Mouse (Mus musculus): ENCODE results near the gene Spdye4c. TPM values are rescaled to one million over a fixed set of nuclear protein-coding genes. Genes with fewer than 3 reads are reported as not detected.

Gene Spdye4c
- polyA plus RNA-seq, 1 experiment from 2014 or later, result not detected

DNA sequence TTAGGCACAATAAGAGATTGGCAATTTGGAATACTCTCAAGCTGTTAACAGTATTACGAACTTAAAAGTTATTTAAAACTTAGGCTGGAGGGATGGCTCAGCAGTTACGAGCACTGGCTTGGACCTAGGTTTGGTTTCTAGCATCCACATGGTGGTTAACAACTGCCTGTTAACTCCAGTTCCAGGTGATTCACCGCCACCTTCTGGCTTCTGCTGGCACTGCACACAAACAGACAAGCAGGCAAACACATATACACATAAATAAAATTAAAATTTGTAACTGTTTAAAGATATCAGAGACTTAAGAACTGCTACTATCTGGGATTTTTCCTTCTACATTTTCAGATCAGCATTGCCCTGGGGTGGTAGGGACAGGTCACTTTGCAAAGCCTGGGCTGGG lies 26.8 kb upstream of the Spdye4c start:
- Histone ChIP-seq H3K4me2 (no peak overlapping the region), H3K9ac (no peak overlapping the region), H3K9me3 (no peaks in the 10 kb centered on the region), H3K36me3 (no peaks in the 10 kb centered on the region), H3K4me3 (replicated peaks) (no peak overlapping the region), H3K4me1 (peaks cover 13% of the 10 kb centered on the region; the same call in 1 of the 2 replicates), H3K27me3 (replicated peaks) (no peaks in the 10 kb centered on the region), H3K27ac (no peak overlapping the region)
- WGBS, result 88% methylated on average over 3 of the region's 3 CpGs
- no peak for ATAC-seq (ENCODE audit: insufficient read depth, low FRiP score, low read depth)

DNA sequence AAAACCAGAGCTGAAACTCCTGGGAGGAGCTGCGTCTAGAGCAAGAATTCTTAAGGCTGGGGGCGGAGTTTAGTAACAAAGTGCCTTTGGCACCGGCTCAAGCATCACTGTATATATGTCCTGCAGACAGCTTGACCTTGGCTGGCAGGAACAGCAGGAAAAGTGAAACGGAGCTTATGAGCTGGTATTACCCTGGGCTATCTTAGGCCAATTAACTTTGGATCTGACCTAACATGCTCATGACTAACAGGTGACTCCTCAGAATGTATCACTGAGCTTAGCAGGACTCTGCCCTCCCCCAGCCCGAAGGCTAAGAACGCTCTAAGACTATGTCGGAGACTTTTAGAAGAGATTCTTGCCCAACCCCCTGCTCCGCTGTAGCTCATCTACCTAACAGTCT lies 25.1 kb upstream of the Spdye4c start:
- Histone ChIP-seq H3K9me3 (no peaks in the 10 kb centered on the region), H3K27me3 (replicated peaks) (no peaks in the 10 kb centered on the region), H3K9ac (no peak overlapping the region), H3K4me3 (replicated peaks) (no peak overlapping the region), H3K4me1 (peaks cover 13% of the 10 kb centered on the region; the same call in 1 of the 2 replicates), H3K4me2 (no peak overlapping the region), H3K27ac (no peak overlapping the region), H3K36me3 (no peaks in the 10 kb centered on the region)
- peak; percentile 70; the same call in 1 of the 2 replicates for ATAC-seq (ENCODE audit: insufficient read depth, low FRiP score, low read depth)
- WGBS, result 37% methylated on average over 8 of the region's 8 CpGs

DNA sequence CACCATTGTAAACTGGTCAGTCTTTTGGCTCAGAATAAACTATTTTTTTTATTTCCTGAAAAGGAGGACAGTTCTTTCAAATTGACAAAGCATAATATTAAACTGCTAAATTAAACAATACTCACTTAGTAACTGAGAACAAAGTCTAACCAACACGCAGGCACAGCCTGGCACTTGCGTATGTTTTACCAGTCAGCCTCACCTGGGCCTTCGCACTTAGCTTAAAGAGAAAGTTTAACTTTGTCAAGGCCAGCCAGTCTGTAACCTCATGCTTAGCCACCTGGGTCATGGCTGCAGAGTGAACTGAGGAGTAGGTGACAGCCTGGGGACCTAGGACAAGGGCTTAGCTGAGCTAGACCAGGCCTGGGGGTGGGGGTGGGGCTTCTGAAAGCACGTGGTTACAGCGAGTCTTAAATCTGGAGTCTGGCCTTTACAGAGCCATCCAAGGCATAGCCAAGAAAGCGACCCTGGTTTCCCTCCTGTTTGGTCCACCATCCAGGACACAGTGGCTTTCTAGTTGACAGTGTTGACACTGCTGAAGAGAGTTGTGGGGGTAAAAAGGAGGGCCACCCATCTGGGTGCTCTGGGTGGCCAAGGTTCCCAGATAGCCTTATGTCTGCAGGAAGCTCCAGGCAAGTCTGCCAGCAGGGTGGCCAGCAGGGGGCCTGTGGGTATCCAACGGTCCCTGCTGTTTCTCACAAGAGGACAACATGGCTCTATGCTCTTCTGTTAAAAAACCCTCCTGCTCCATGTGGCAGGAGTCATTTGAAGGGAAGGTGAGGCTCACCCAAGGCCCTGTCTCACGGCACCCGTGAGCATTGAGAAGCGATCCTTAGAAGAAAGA lies 24.5 kb upstream of the Spdye4c start:
- H3K4me1 ChIP-seq, result peaks cover 13% of the 10 kb centered on the region; the same call in 1 of the 2 replicates
- H3K9ac ChIP-seq, result no peak overlapping the region
- no peak for ATAC-seq (ENCODE audit: insufficient read depth, low FRiP score, low read depth)
- no peak overlapping the region for H3K27ac ChIP-seq
- H3K27me3 ChIP-seq (replicated peaks), result no peaks in the 10 kb centered on the region
- WGBS, result 61% methylated on average over 10 of the region's 10 CpGs
- H3K36me3 ChIP-seq, result no peaks in the 10 kb centered on the region
- H3K4me2 ChIP-seq, result no peak overlapping the region
- no peak overlapping the region for H3K4me3 ChIP-seq (replicated peaks)
- no peaks in the 10 kb centered on the region for H3K9me3 ChIP-seq

DNA sequence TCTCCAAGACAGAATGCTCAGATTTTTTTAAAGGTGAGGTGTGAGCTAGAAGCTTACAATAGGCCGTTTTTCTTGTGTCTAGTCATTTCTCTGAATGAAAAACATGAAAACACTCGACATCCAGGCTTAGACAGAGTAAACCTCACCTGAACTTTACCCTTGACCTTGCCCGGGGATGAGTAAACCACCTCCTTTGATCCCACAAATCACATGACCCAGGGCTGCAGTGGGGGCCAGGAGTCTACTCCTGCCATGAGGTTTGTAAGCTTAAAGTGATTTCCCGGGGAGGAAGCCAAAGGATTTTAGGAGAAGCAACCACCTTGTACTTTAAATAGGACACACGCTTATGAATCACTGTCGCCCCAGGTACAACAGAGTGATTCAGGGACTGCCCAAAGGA lies 23.0 kb upstream of the Spdye4c start:
- H3K4me3 ChIP-seq (replicated peaks), result no peak overlapping the region
- peaks cover 13% of the 10 kb centered on the region for H3K4me1 ChIP-seq
- H3K27ac ChIP-seq, result no peak overlapping the region
- no peak overlapping the region for H3K9ac ChIP-seq
- no peak for ATAC-seq (ENCODE audit: insufficient read depth, low FRiP score, low read depth)
- H3K27me3 ChIP-seq (replicated peaks), result no peaks in the 10 kb centered on the region
- H3K36me3 ChIP-seq, result no peaks in the 10 kb centered on the region
- H3K4me2 ChIP-seq, result no peak overlapping the region
- WGBS, result 45% methylated on average over 6 of the region's 6 CpGs
- H3K9me3 ChIP-seq, result no peaks in the 10 kb centered on the region

DNA sequence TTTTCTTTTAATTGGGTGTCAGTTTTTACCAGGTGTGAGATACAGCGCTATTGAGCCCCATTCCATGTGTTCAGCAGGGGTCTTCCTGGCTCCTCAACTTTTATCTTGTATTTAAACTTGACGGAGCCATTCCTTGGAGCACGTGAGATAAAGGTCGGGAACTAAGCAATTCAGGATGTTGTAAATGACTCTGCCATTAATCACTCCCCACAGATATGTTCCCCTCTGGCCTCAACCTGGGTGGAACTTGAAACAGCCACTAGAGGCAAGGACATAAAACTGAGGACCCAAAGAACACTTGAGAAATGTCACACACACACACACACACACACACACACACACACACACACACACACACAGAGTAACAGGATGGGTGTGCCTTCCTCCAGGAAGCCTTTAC lies 22.5 kb upstream of the Spdye4c start:
- Histone ChIP-seq H3K36me3 (no peaks in the 10 kb centered on the region), H3K27ac (no peak overlapping the region)

DNA sequence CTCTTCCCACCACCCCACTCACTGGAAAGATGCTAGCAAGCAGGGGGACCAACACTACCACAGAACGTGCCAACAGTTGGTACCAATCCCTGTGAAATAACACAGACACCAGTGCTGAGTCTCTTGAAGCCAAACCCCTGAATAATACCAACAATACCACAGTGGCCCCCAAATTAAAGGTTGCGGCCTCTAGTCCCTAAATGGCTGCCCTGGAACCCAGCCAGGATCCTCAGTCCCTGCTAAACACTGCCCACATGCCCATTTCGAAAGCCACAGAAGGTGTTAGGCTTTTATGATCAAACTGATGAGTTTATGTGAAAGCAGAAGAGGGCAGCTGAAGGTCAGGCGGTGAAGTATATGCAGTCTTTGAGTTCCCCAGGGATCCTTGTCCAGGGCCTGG lies 20.0 kb upstream of the Spdye4c start:
- 71% methylated on average over 4 of the region's 4 CpGs for WGBS
- no peak for ATAC-seq (ENCODE audit: insufficient read depth, low FRiP score, low read depth)
- Histone ChIP-seq H3K36me3 (no peaks in the 10 kb centered on the region), H3K27me3 (replicated peaks) (no peaks in the 10 kb centered on the region), H3K9me3 (no peaks in the 10 kb centered on the region), H3K4me1 (peaks cover 6% of the 10 kb centered on the region; the same call in 1 of the 2 replicates), H3K27ac (no peak overlapping the region), H3K9ac (no peak overlapping the region), H3K4me2 (no peak overlapping the region), H3K4me3 (replicated peaks) (no peak overlapping the region)

More for the DNA sequence above, 22.5 kb upstream of the Spdye4c start:
- ATAC-seq (ENCODE audit: insufficient read depth, low FRiP score, low read depth), result no peak
- H3K4me2 ChIP-seq, result no peak overlapping the region
- no peak overlapping the region for H3K4me3 ChIP-seq (replicated peaks)
- no peak overlapping the region for H3K9ac ChIP-seq
- H3K27me3 ChIP-seq (replicated peaks), result no peaks in the 10 kb centered on the region
- 34% methylated on average over 4 of the region's 4 CpGs for WGBS
- no peaks in the 10 kb centered on the region for H3K9me3 ChIP-seq
- H3K4me1 ChIP-seq, result peaks cover 13% of the 10 kb centered on the region

DNA sequence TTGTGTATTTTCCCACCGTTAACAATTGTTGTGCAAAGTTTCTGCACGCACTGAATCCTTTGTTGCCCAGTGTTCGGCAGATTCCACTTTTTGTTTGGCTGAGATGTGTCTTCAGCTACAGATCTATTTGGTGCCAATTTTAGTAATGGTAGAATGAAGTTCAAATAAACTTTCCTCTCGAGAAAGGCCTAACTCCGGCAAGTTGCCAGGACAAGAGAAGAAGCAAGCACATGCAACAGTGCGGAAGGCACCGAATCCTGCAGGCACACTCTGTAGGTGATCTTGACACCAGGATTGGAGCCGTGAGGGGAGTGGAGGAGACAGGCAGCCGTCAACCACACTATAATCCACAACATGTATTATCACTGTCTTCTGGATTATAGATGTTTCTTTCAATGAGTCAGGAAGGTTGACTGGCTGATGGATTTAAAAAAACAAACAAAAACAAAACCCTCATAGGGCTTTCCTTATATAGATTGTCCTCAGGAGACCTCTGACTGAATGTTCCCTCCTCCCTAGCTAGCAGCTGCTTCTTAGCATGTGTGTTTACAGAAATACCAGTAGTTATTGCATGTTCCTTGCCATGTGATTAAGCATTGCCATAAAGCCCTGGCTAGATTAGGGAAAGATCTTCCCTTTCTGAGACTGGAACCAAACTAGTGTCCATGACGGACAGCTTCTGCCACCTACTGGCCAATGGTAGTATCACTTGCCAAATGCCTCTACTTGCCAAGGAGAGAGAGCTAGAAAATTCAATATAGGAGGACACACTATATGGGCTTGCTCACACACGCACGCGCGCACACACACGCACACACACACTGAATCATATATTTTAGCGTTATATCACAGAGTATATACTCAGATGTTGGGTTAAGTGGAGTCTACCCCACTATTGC lies 18.0 kb upstream of the Spdye4c start:
- H3K36me3 ChIP-seq, result no peaks in the 10 kb centered on the region
- no peaks in the 10 kb centered on the region for H3K9me3 ChIP-seq
- H3K27me3 ChIP-seq (replicated peaks), result no peaks in the 10 kb centered on the region
- 38% methylated on average over 16 of the region's 16 CpGs for WGBS
- no peak overlapping the region for H3K4me2 ChIP-seq
- no peak overlapping the region for H3K27ac ChIP-seq
- no peak overlapping the region for H3K4me3 ChIP-seq (replicated peaks)
- peak; percentile 70; the same call in 1 of the 2 replicates for ATAC-seq (ENCODE audit: insufficient read depth, low FRiP score, low read depth)
- no peaks in the 10 kb centered on the region; the same call in 1 of the 2 replicates for H3K4me1 ChIP-seq
- H3K9ac ChIP-seq, result no peak overlapping the region

DNA sequence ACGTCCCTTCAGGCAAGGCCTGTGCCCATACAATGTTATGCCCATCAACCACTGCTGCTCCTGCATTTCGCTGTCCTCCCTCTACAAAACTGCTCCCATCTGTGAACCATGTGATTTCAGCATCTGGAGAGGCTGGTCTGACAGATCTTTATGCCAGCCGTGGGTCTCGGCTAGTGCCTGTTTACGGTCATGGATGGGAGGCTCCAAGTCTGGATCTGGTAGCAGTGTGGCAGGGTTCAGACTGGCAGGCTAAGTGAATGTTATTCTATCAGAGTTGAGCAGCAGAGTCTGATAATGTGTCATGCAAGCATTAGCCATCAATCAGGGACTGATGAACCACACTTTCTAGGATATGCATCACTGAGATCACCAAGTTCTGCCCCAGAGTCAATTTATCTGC lies 8.1 kb upstream of the Spdye4c start:
- Histone ChIP-seq H3K36me3 (no peaks in the 10 kb centered on the region), H3K4me1 (no peaks in the 10 kb centered on the region), H3K4me3 (replicated peaks) (no peak overlapping the region), H3K9me3 (no peaks in the 10 kb centered on the region), H3K9ac (no peak overlapping the region), H3K4me2 (no peak overlapping the region), H3K27me3 (replicated peaks) (no peaks in the 10 kb centered on the region), H3K27ac (no peak overlapping the region)
- no peak for ATAC-seq (ENCODE audit: insufficient read depth, low FRiP score, low read depth)
- WGBS, result 80% methylated on average over 5 of the region's 5 CpGs

DNA sequence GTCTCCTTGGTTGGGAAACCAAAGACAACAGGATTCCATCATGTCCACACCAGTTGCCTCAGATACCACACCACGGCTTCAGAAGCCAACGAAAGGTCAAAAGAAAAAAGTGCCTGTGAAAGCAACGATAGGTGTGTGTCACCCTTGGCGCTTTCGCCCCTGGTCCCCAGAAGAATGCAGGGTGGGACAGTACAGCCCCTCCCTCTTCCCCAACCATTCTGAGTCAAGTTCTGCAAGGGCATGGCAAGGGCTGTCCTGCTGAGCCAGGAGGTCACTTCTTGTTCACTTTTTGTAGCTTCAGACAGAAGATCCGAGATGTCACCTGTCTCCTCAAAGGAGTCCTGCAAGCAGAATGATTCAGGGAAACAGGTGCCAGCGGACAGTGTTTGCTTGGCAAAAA lies 1.3 kb downstream of the Spdye4c start:
- H3K4me1 ChIP-seq, result no peaks in the 10 kb centered on the region
- no peaks in the 10 kb centered on the region for H3K36me3 ChIP-seq
- WGBS, result 82% methylated on average over 7 of the region's 7 CpGs
- no peaks in the 10 kb centered on the region for H3K27me3 ChIP-seq (replicated peaks)
- no peak for ATAC-seq (ENCODE audit: insufficient read depth, low FRiP score, low read depth)
- H3K4me3 ChIP-seq (replicated peaks), result no peak overlapping the region
- H3K9me3 ChIP-seq, result no peaks in the 10 kb centered on the region
- no peak overlapping the region for H3K4me2 ChIP-seq
- no peak overlapping the region for H3K27ac ChIP-seq
- no peak overlapping the region for H3K9ac ChIP-seq

DNA sequence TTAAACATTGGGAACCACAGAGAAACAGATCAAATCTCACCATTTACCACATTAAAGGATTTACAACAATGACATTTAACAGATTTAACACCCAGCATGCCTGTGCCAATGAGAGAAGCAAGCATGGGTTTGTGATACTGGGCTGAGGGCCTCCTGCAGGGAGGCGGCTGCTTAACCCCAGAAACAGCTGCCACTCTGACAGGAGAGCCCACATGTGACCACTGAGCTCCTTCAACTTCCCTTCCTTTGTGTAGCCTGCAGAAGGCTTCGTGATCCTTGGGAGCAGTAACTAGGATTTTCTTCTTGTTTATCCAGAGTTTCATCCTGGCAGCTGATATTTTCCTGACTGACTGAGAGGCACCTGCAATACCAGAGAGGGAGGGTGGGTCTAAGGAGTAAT lies 10.5 kb downstream of the Spdye4c start:
- Histone ChIP-seq H3K27ac (no peak overlapping the region), H3K9me3 (no peaks in the 10 kb centered on the region), H3K27me3 (replicated peaks) (no peaks in the 10 kb centered on the region), H3K9ac (no peak overlapping the region), H3K4me3 (replicated peaks) (no peak overlapping the region), H3K36me3 (no peaks in the 10 kb centered on the region), H3K4me1 (no peaks in the 10 kb centered on the region), H3K4me2 (no peak overlapping the region)
- 31% methylated on average over 2 of the region's 2 CpGs for WGBS
- no peak for ATAC-seq (ENCODE audit: insufficient read depth, low FRiP score, low read depth)

DNA sequence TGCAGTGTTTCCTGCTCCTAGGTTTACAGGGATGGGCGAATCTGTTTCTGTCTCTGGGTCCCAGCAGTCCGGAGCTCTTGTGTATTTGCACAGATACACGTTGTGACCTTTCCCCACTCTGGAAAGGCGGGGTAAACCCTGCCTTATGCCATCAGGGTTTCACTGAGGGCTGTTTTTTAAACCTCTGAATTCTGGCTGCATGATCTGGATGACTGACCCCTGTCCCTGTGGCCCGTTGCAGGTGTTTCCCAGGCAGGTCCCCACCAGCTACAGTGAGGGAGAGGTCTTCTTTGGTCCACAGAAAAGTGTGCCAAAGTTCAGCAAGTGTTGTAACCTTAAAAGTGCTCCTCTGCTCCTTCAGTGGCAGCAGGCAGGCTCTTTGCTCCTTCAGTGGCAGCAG lies 18.3 kb downstream of the Spdye4c start:
- Histone ChIP-seq H3K27me3 (replicated peaks) (no peaks in the 10 kb centered on the region), H3K9ac (no peak overlapping the region), H3K36me3 (peaks cover 21% of the 10 kb centered on the region), H3K4me2 (no peak overlapping the region), H3K4me3 (replicated peaks) (no peak overlapping the region), H3K27ac (no peak overlapping the region), H3K4me1 (no peaks in the 10 kb centered on the region), H3K9me3 (no peaks in the 10 kb centered on the region)
- 81% methylated on average over 5 of the region's 5 CpGs for WGBS
- no peak for ATAC-seq (ENCODE audit: insufficient read depth, low FRiP score, low read depth)

DNA sequence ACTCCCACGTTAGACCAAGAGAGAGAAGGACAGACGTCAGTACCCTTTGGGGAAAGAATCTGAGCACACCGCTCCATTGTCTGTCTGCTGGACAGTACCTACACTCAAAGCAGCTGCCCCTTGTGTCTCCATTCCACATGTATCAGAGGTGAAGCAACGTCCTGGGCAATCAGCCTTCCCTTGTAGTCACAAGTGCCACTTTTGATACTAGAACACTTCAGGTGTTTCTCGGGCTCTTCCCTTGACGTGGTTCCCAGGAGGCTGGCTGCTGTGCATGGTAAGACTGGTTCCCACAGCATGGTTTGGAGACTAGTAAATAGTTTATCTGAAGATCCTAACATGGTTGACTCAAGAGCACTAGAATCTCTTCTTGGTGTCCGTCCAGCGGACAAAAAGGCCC lies 20.2 kb downstream of the Spdye4c start:
- H3K9me3 ChIP-seq, result no peaks in the 10 kb centered on the region
- H3K4me1 ChIP-seq, result no peaks in the 10 kb centered on the region
- H3K4me2 ChIP-seq, result no peak overlapping the region
- no peak overlapping the region for H3K9ac ChIP-seq
- no peak overlapping the region for H3K27ac ChIP-seq
- ATAC-seq (ENCODE audit: insufficient read depth, low FRiP score, low read depth), result no peak
- no peak overlapping the region for H3K4me3 ChIP-seq (replicated peaks)
- H3K36me3 ChIP-seq, result peaks cover 29% of the 10 kb centered on the region
- no peaks in the 10 kb centered on the region for H3K27me3 ChIP-seq (replicated peaks)
- WGBS, result 91% methylated on average over 8 of the region's 8 CpGs
